Mouse (Mus musculus): ENCODE results near the gene Syt8.

Syt8 gene

DNA sequence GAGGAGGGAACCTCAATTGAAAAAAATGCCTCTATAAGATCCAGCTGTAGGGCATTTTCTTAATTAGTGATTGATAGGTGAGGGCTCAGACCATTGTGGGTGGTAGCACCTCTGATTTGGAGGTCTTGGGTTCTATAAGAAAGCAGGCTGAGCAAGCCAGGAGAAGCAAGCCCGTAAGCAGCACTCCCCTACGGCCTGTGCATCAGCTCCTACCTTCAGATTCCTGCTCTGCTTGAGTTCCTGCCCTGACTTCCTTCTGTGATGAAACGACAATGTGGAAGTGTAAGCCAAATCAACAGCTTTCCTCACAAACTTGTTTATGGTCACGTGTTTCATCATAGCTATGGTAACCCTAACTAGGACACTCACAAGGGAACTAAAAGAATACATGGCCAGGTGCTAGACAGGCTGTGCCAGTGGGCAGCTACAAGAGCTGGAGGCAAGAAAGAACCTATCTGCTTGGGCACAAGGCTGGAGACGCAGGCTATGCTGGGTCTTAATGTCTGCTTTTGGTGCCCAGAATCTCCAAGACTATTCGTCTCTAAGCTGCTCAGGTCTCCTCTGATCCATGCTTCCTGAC is 14.5 kb downstream of the Syt8 start:
- DNase-seq: no peak

DNA sequence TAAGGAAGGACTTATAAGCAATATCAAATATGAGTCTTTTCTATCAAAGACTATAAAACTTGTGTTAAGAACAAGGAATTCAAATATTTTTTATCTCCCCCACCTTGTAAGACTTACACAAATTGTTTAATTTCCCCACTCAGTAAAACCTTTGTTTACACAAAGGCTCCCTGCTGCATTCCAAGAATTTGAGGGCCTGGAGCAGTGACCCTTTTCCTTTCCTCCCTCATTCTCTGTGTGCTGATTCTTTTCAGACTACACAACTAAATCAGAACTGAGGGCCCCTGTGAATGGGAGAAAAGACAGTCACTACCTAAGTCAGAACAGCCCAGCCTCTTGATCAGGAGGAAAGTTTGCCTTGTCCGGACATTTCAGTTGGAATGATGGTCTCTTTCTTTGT is 20.1 kb downstream of the Syt8 start:
- no peak for DNase-seq

DNA sequence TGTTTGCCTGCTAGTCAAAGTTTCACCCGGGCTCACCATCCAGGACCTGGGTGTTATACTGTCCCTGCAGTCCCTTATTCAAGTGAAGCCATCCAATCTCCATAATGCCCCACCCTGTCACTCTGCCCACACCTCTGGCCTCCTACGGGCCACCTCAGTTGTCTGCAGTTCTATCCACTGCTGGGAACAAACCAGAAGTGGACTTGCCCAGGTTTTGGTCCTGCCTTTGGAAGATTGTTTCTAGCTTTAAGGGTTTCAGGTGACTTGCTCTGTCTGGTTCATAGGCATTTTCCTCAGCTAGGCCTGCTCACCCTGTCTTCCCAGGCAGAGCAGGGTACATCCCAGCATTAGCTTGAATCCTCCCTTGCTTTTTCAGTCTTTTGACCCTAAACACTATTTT is 20.6 kb downstream of the Syt8 start:
- DNase-seq: no peak

DNA sequence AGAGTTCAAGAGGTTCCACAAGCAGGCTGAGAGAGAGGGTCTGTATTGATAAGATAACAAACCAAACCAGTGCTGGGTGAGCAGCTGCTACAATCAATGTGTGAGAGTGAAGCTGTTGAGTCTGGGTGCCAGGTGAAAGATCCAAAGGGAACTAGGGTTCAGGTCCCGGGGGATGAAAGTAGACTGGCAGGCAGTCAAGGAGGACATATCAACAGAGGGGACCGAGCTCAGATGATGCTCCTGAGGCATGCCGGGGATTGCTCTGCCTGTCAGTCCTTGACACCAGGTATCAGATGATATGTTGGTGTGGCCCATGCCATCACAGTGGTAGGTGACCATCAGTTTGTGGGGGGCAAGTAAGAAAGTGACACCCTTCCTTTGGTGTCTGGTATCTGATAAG is 22.2 kb downstream of the Syt8 start:
- no peak for DNase-seq

DNA sequence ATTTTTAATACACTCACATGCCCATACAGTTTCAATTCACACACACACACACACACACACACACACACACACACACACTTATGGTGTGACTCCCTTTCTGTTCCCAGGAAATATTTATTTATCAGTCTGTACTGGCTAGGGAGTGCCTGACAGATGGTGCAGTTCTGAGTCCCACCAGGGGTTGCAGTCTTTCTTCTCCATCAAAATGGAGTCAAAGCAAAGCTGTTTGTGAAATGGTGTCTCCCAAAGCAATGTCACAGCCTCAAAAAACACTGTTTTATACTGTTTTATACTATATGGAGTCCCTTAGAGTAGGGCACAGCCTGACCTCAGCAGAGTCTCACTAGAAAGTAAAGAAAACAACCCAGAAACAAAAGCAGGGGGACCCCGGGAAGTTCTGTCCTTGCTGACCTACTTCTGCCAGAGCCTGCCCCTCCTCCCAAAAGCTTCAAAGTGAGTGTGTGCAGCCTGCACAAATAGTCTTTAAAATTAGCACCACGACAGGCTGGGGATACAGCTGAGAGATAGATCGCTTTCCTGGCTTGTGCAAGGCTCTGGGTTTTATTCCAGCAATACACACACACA is 22.7 kb downstream of the Syt8 start:
- DNase-seq: peak; percentile 63 to 76

DNA sequence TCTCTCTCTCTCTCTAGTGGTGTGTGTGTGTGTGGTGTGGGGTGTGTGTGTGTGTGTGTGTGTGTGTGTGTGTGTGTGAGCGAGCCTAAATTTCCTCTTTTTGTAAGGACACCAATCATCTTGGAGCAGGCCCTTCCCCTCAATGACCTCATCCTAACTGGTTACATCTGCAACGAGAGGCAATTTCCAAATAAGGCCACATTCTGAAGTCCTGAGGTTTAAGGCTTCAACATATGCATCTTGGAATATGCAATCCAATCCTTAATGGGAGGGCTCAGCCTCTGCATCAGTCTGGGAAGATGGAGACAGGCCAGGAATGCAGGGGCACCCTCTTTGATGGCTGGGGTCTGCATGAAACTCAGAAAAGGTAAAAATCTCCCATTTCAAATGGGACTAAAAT is 23.4 kb downstream of the Syt8 start:
- DNase-seq: peak in 1 of 2 experiments; percentile 59

DNA sequence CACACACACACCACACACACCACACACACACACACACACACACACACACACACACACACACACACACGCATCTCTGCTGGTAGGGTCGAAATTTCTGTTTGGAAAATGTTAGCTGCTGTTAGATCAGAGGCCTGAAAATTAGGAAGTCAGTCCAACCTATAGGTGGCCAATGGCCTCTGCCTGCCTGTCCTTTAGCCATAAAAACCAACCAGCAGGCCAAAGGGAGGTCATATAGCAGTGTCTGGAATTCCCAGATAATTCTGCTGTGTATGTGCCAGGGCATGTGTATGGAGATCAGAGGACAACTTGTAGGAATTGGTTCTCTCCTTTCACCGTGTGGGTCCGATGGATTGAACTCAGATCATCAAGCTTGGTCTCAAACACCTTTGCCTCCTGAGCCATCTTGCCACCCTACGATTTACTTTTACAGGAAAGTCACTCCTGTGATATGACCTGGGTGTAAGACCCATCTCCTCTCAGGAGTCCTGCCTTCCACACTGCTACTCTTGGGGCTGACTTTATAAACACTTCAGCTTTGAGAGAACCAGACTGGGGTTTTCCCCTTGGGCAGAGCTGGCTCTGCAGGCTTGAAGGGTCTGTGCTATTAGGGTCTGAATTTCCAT is 24.1 kb downstream of the Syt8 start:
- DNase-seq: no peak

DNA sequence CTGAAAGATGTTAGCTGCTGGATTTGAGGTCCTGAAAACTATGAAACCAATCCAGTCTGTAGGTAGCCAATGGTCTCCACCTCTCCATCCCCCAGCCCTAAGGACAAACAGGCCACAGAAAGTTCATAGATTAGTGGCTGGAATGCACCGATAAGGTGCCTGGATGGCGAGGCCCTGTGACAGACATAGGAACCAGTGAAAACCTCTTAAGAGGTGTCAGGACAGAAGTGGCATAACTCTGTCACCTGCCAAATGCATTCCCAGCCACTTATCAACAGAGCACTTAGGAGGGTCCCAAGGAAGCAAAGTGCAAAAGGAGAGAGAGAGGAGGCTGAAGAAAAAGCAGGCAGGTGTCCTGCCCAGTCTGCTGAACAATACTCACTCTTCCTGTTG is 24.6 kb downstream of the Syt8 start:
- DNase-seq: no peak

DNA sequence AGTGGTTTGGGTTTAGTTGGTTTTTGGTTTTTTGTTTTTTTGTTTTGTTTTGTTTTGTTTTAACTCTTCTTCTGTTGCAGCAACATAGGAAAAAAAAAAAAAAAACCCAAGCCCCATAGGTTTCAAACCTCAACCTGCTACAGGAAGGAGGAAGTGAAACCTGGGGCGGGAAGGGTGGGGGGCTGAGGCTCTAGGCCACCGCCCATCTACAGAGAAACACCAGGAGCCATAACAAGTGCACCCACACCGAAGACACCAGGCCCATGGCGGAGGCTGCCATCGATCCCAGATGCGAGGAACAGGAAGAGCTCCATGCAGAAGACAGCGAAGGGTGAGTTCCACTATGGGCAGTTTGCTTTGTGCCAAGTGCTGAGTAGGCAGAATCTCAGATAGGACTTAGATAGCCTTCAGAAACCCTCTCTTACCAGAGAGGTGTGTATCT is 26.0 kb downstream of the Syt8 start, which contains the start of gene Lsp1:
Lsp1 (plus strand) TSS at position 174 of the 442 bp plus-strand sequence.
- no peak for DNase-seq

DNA sequence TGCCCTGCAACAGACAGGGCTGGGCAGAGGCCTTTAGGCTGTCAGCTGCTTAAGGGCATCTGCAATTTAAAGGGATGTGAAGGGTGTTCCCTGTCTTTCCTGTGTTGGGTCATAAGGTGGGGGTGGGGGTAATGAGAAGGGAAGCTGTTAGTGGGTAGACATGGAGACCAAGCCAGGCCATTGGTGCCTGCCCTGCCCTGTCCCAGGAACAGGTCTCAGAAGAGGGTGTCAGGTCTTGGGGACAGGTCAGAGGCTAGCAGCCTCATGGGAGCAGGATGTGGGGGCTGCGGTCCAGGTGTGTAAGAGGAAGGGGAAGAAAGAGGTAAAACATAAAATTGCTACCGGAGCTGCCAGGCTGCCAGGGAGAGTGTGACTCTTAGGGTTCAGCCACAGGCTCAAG is 26.8 kb downstream of the Syt8 start:
- no peak for DNase-seq

DNA sequence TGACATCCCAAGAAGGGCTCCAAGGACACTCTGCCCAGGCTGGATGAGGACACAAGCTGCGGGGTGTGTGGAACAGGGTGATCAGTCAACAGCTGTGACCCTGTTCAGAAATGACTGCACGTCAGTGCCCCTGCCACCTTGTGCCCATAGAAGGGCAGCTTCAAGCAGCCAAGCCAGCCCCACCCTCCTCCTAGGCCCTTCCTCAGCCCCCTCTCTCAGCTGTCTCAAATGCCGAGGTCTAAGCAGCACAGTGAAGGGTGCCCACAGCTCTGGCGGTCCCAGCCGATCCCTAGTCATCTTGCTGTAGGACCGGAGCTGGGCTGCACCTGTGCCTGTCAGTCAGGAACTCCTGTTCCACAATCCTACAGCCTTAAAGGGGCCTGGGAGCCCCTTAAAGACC is 27.5 kb downstream of the Syt8 start:
- no peak for DNase-seq

DNA sequence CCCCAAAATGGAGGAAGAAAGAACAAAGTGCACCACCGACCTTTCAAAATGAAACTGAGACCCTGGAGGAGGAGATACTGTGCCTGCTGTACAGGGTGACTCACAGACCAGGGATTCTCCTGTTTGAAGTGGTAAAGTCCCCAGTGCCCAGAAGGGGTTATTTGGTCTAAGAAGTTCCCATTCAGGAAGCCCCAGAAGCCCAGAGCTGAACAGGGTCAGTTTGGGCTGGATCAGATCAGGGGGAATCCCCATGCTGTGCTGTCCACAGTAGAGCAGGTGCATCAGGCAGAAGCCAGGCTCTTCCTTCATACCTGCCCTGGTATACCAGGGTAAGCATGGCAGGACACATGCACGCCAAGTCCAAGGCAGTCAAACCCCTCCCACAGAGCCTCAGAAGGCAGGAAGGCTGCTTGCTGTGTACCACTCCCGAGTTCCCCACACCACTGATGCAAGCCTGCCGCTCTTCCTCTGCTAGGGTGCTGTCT is 28.0 kb downstream of the Syt8 start:
- no peak for DNase-seq

DNA sequence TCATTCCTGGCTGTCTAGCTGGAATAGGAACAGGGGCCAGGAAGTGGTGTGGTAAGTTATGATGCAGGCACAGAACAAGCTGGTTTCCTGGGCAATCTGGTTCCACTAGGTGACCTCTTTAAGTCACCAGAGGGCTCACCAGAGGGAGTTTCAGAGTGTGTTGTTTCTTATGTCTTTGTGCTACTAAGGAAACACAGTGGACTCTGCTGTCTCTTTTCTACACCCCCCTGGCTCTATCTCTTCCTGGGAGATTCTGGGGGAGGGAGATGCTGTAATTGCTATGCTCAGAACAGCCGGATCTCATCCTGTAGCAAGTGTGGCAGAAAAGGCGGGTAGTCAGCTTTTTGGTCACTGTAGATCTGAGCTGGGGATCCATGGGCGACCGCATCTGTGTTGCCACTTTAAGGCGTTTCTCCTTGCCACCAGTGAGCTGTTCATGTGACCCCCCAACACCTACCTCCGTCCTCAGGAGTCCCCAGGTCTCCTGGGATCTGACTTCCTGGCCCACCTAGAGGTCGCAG is 35.6 kb downstream of the Syt8 start:
- DNase-seq: peak; percentile 40 to 66

DNA sequence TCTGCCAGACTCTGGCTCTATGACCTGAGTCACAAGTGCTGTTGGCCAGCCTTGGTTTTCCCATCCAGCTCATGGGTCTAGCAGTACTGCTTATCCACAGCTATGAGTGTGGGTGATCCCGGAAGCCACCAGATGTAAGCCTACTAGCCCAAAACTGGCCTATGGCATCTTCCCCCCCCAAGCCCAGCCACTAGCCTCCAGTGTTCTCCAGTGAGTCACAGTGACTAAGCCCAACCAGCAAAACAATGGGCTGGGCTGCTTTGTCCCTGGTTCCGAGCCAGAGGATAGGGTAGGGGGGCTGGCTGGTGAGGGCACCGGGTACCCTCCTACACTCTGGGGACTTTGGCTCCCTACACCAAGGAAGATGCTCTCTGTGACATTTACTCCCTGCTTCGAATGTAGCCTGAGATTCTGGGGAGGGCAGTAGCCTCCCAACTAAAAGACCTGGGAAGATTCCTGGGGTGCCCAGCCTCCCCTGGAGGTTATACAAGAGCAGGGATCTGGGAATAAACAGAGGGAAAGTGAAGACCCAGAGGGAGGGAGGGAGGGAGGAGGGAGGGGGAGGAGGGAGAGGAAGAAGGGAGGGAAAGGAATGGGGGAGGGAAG is 36.3 kb downstream of the Syt8 start:
- DNase-seq: peak; percentile 85 to 88

DNA sequence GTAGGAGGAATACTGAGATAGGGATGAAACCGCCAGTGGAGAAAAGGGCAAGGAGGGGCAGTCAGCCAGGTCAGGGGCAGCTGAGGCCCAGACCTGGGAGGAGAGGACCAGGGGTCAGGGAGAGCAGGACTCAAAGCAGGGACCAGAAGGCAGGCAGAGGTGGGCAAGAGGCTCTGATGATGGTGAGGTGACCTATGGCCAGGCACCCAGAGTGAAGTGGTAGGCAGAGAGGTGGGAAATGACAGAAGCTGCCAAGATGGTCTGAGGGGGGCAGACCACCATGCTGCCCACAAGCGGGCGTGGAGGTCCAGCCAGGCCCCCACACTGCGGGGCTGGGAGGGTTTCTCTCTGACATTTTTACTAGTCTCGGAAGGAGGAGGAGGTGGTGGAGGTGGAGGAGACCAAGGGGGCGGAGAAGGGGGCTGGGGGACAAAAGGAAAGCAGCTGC is 36.8 kb downstream of the Syt8 start:
- DNase-seq: peak; percentile 59 to 71

DNA sequence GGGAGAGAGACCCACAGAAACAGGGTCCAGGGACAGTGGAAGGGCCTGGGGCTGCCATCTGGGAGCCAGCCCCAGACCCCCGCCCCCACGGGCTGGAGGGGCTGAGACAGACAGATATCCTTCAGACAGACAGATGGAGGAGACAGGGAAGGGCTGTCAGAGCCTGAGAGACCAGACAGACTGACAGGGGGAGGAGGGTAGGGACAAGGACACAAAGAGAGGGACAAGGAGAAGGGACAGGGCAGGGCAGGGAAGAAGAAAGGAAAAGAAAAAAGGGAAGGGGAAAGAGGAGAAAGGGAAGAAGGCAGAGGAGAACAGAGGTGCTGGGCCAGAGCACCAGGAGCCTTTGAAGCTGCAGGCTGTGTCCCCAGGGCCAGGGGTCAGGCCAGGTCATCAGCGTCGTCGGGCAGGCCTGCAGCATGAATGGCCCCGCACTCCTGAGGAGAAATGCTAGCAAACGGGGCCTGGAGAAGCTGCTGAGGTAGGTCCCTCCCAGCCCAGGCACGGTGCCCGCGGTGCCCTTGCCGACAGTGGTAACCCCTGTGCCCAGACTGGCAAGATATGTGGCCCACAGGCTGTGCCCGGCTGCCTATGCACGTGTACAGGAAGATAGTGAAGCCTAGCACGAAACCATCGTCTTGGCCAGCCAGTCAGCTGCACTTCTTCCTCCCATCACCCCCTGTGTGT is 37.4 kb downstream of the Syt8 start:
- DNase-seq: peak in 1 of 2 experiments; percentile 64

DNA sequence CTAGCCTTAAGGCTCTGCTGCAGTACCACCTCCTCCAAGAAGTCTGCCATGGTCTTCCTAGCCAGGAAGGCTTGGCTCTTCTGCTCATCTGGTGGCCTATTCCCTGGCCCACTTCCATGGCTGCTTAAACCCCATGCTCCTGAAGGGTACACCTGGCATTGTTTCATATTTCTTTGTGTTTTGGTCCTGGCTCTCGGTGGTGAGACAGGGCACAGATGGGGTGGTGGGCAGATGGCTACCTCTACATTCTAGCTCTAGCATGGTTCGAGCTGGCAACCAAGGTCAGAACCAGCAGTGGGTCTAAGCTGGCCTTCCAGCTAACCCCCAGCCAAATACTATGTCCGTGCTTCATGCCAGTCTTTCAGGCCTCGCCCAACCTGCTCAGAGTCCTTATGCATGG is 38.3 kb downstream of the Syt8 start:
- no peak for DNase-seq

DNA sequence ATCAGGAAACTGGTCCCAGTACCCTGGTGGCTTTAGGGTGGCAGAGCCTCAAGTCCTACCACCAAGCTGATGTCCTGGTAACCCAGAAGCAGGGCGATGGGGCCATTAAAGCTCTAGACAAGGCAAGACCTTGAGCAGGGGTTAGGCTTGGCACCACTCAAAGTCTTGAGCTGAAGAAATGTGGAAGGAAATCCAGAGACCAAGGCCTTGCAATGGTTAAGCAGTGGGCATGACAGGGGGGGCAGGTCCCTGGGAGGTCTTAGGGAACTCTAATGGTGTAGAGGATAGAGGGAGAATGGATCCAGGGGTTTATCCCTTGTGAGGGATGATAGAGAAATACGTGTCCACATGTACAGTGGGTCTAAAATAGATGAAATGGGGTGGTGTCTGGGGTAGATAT is 38.8 kb downstream of the Syt8 start:
- DNase-seq: no peak

DNA sequence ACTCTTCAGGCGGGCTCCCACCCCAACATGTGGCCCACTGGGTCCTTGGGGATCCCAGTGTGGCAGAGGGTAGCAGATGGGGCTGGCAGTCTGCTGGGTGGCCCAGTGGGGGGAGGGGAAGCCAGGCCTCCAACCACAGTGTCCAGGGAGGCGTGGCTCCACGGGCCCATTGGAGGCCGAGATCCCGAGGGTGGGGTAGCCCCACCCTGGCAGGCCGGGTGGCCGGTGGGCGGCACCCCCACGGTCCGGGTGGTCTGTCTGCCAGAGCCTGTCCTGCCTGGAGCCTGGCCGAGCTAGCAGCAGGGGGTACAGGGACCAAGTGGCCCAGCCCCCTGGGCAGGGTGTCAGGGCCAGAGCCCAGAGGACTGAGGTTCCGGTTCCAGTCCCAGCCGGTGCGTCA is 40.1 kb downstream of the Syt8 start:
- peak; percentile 63 to 76 for DNase-seq

DNA sequence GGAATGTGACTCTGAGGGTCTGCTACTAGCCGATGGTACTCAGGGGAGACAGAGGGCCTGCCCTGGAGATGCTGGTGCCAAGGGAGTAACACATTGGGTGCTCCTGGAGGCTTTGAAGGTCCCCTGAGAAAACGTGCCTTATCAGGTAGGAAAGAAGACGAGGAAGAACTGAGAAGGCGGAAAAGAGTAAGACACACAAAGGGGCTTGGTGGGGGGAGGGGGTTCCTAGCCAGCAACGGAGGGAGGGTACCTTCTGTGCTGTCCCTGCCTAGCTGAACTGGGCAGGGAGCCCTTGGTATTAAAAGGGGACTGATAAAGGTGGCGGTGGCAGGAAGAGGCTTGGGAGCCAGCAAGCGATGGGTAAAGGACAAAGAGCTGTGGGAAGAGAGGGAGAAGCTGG is 41.0 kb downstream of the Syt8 start:
- no peak for DNase-seq

DNA sequence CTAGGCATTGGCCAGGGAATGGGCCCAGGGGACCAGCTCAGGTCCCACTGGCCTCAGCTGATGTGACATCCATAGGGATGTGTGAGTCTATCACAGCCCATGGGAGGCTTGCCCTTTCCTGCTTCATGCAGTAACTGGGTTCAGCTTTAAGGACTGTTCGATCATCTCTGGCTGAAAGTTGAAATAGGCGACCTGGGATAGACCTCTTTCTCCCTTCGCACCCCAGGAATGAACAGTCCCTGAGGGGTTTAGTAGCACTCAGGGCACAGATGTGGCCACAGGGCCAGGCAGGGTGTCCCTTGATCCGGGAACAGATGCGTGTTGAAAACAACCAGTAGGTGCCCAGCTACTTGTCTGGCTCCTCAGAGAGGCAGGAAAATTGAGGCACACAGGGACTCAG is 41.6 kb downstream of the Syt8 start:
- DNase-seq: no peak

DNA sequence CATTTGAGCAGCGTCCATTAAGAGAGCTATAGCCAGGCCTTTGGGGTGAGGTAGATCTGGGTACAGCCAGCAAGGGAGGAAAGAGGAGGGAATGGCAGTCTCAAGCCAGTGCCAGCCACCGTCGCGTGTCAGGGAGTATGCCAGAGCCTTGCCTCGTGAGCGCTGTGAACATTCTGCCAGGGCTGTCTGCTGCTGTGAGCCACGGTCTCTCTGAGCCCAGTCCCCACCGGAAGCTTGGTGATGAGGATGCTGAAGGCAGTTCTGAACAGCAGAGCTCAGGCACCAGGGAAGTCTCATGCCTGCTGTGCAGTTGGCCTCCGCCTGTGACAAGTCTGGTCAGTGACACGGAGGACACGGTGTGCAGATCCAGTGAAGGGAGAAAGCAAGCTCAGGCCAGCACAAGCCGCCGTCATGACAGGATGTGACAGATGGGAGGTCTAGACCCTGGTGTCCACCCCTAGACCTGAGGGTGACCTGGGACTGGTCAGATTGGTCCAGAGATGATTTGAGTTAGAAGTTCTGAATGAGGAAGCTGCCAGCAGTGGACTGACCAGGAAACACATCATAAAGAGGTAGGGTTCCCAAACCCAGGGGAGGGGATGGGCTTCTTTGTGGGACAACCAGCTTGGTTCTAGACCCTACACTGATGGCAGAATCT is 42.3 kb downstream of the Syt8 start:
- DNase-seq: no peak

DNA sequence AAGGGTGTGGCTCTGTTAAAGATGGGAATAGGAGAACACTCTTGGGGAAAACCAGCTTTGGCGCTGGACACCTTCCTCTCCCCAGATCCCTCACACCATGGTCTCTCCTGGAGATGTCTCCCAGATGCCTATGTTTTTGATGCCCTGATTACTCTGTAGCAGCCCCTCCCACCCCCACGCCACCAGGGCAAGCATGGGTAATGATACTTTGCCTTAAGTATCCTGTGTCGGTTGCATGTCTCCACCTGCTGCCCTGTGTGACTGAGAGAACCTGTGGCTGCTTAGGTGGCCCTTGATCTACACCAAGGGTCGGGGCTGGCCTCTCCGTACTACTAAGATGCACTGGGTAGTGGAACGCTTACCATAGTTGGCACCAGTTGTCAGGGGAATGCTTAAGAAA is 43.4 kb downstream of the Syt8 start:
- no peak for DNase-seq
